Mouse (Mus musculus) hindbrain, embryonic 14.5 days (tissue): ENCODE results near the gene Pabpc6. TPM values are rescaled to one million over a fixed set of nuclear protein-coding genes. Genes with fewer than 3 reads are reported as not detected.
A peak's percentile ranks its signal among the peaks of the same experiment; 100 is the strongest.

Experiments
- ATAC-seq: fragments of 200-750 bp; cut with Nextera tagmentation; 2 replicates; pipeline ENCODE4 v1.8.0; 2017; ENCODE audit warnings: moderate number of reproducible peaks, mild to moderate bottlenecking, moderate TSS enrichment, moderate library complexity; ENCODE audit not compliant: low FRiP score
- DNase-seq: peaks from one replicate; pipeline ENCODE4 v3.0.0-alpha.2; 2015; ENCODE audit warnings: low spot score
- H3K27ac ChIP-seq: fragments of 300-500 bp; sonication (generic); 2 replicates; pipeline ENCODE4 v1.5.1; 2014; ENCODE audit warnings: mild to moderate bottlenecking, moderate library complexity
- H3K27me3 ChIP-seq: fragments of 300-500 bp; sonication (generic); 2 replicates; pipeline ENCODE4 v1.6.1; 2014; ENCODE audit warnings: mild to moderate bottlenecking, low read length, mixed read lengths; ENCODE audit not compliant: control insufficient read depth, insufficient read depth
- H3K36me3 ChIP-seq: fragments of 300-500 bp; sonication (generic); replicated peaks from 2 replicates; pipeline ENCODE4 v1.6.1; 2014; ENCODE audit not compliant: control insufficient read depth, insufficient read depth
- H3K4me1 ChIP-seq: fragments of 300-500 bp; sonication (generic); replicated peaks from 2 replicates; pipeline ENCODE4 v1.6.1; 2014; ENCODE audit warnings: antibody characterized with exemption, low read length, mixed read lengths; ENCODE audit not compliant: control insufficient read depth, insufficient read depth
- H3K4me2 ChIP-seq: fragments of 300-500 bp; sonication (generic); replicated peaks from 2 replicates; pipeline ENCODE4 v1.6.1; 2014; ENCODE audit warnings: mild to moderate bottlenecking, moderate library complexity
- H3K4me3 ChIP-seq: fragments of 300-500 bp; sonication (generic); replicated peaks from 2 replicates; pipeline ENCODE4 v1.5.1; 2014; ENCODE audit warnings: mild to moderate bottlenecking, low read length
- H3K9ac ChIP-seq: fragments of 300-500 bp; sonication (generic); 2 replicates; pipeline ENCODE4 v1.6.1; 2014
- H3K9me3 ChIP-seq: fragments of 300-500 bp; sonication (generic); 2 replicates; pipeline ENCODE4 v1.6.1; 2016; ENCODE audit warnings: low read length; ENCODE audit not compliant: control insufficient read depth
- WGBS: fragments of 180-500 bp; shearing (Covaris S2); extraction: QIAGEN DNeasy Blood & Tissue Kit; methylation state at CpG from one replicate; pipeline ENCODE4 v1.1.7; 2014; 5-methylcytosine and 5-hydroxymethylcytosine counted together
- polyA plus RNA-seq: library from polyadenylated mRNA; unstranded; fragments of >200 nt; fragmentation: Nextera tagmentation; extraction: Ambion mirVana; gene quantifications from 2 replicates; pipeline ENCODE4 v1.2.1, GENCODE M21; 2014

Pabpc6 gene
- not detected in 2 replicates for polyA plus RNA-seq

DNA sequence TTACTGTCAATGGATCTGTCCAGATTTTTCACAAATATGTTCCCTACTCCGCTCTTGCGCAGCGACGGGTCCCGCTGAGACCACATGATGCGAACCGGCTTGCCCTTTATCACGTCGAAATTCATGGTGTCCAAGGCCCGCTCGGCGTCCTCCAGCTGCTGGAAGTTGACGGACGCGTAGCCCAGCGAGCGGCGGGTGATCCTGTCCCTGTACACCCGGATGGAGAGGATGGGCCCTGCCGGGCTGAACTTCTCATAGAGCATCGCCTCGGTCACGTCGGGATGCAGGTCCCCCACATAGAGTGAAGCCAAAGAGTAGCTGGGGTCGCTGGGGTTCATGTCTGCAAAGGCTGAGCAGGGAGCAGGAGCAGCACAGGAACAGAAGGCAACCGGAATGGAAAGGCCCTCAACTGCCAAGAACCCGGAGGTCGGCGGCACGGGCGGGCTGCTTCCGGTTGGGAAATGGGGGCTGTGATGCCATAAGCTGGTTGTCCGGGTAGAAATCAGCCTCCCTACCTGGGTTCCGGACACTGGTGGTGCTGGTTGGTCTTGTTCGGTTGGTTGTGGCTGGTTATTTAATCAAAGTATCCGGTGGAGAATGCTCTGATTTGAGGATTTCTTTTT is at the start of gene Pabpc6:
Gene Pabpc6, minus strand, starts transcription at position 435 of the 623 bp plus-strand sequence.
- no peak within 1 kb of the TSS for H3K9ac ChIP-seq
- no peak within 1 kb of the TSS for H3K4me2 ChIP-seq
- H3K36me3 ChIP-seq = no peaks in the 10 kb centered on the region
- no peaks in the 10 kb centered on the region for H3K4me1 ChIP-seq
- WGBS = 95% methylated on average over 36 of the region's 36 CpGs
- peaks cover 7% of the 10 kb centered on the region; the same call in 1 of the 2 replicates for H3K9me3 ChIP-seq
- H3K4me3 ChIP-seq = no peak within 1 kb of the TSS
- DNase-seq (no peak), ATAC-seq (no peak)
- H3K27ac ChIP-seq = no peak within 1 kb of the TSS
- H3K27me3 ChIP-seq = no peaks in the 10 kb centered on the region

DNA sequence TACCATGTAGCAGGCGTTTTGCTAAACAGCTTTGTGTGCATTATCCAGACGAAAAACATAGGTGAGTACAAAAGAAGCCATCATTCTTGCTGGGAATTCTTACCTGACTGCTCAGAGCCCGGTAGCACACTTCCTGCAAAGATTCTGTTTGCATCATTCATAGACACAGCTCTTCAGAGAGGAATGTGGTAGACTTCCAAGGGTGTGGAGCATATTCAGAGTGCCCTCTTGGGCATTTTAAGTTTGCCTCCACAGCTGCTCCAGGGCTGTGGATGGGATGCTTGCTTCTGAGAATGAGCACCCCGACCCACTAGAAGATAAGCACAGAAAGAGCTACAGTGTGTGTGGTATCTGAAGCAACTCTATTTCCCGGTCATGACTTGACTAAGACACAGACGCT is 41.4 kb upstream of the Pabpc6 start:
- ATAC-seq (no peak), DNase-seq (no peak)
- H3K9ac ChIP-seq = no peak overlapping the region
- H3K4me3 ChIP-seq = no peak overlapping the region
- H3K27ac ChIP-seq = no peak overlapping the region
- peaks cover 9% of the 10 kb centered on the region; the same call in 1 of the 2 replicates for H3K9me3 ChIP-seq
- no peak overlapping the region for H3K4me2 ChIP-seq
- H3K36me3 ChIP-seq = no peaks in the 10 kb centered on the region
- WGBS = 85% methylated on average over 6 of the region's 6 CpGs
- H3K27me3 ChIP-seq = no peaks in the 10 kb centered on the region
- H3K4me1 ChIP-seq = no peaks in the 10 kb centered on the region

DNA sequence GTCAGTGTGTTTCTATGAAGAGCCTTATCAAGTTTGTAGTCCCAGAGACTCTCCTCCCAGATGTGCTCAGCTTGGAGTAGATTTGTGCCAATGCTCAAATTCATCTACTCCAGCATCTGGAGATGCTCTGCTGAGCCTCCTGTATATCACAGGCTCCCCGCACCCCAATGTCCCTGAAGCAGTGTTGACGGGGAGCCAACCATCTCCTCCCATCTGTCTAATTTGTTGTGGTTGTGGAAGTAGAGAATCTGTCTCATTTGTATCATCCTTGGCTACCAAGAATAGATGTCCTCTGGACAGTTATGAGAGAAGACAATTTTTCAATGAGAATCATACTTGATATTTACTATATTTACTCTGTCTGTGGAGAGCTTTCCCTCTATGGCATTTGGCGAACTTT is 39.4 kb upstream of the Pabpc6 start:
- H3K36me3 ChIP-seq = no peaks in the 10 kb centered on the region
- 86% methylated on average over 3 of the region's 3 CpGs for WGBS
- H3K4me2 ChIP-seq = no peak overlapping the region
- DNase-seq = no peak
- H3K9ac ChIP-seq = no peak overlapping the region
- no peaks in the 10 kb centered on the region for H3K27me3 ChIP-seq
- no peak overlapping the region for H3K4me3 ChIP-seq
- no peak for ATAC-seq
- no peaks in the 10 kb centered on the region for H3K9me3 ChIP-seq
- no peaks in the 10 kb centered on the region for H3K4me1 ChIP-seq
- H3K27ac ChIP-seq = no peak overlapping the region

DNA sequence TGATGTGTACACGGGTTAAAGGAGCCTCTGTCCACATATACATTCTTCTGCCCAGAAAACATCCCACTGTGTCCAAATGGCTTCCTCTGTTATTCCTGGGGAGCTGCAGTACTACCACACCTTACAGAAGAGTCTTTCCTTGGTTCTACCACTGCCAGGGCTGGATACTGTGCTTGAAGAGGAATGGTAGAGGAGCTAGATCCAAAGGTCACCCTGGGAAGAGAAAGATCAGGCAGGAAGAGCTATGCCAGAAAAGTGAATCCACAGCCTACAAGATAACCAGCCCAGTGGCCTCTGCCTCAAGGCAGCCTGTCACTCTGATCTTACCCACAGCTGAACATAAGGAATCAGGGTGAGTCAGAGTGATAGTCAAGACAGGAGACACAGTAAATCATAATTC is 37.8 kb upstream of the Pabpc6 start:
- H3K4me3 ChIP-seq = no peak overlapping the region
- H3K4me1 ChIP-seq = no peaks in the 10 kb centered on the region
- peaks cover 6% of the 10 kb centered on the region; the same call in 1 of the 2 replicates for H3K9me3 ChIP-seq
- no peak for DNase-seq
- no peaks in the 10 kb centered on the region for H3K36me3 ChIP-seq
- H3K9ac ChIP-seq = no peak overlapping the region
- no peaks in the 10 kb centered on the region for H3K27me3 ChIP-seq
- no peak overlapping the region for H3K4me2 ChIP-seq
- ATAC-seq = no peak
- WGBS = 90% methylated on average over 1 of the region's 1 CpGs
- no peak overlapping the region for H3K27ac ChIP-seq

DNA sequence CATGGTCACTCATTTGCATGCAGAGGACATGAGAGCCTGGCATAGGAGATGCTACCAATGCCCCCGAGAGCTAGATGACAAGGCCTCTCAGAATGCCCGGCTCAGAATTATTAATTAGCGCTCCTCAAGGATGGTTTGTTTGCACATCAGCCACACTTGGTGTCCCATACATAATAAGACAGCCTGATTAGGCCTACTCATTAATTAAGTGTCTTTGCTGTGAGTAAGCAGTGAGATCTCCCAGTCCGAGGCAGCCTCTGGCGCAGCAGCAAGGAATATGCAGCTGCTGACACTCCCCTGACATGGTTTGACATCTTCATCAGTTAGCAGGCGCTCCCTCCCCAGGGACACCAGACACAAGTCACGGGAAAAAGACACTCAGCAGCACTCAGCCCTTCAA is 28.2 kb upstream of the Pabpc6 start:
- no peaks in the 10 kb centered on the region for H3K9me3 ChIP-seq
- WGBS = 23% methylated on average over 7 of the region's 7 CpGs
- no peaks in the 10 kb centered on the region for H3K36me3 ChIP-seq
- H3K4me1 ChIP-seq = peaks cover 4% of the 10 kb centered on the region; the same call in 1 of the 2 replicates
- H3K9ac ChIP-seq = no peak overlapping the region
- no peak overlapping the region for H3K4me2 ChIP-seq
- no peak for DNase-seq
- H3K4me3 ChIP-seq = no peak overlapping the region
- H3K27me3 ChIP-seq = no peaks in the 10 kb centered on the region
- ATAC-seq = peak; percentile 73; the same call in 1 of the 2 replicates
- no peak overlapping the region for H3K27ac ChIP-seq

DNA sequence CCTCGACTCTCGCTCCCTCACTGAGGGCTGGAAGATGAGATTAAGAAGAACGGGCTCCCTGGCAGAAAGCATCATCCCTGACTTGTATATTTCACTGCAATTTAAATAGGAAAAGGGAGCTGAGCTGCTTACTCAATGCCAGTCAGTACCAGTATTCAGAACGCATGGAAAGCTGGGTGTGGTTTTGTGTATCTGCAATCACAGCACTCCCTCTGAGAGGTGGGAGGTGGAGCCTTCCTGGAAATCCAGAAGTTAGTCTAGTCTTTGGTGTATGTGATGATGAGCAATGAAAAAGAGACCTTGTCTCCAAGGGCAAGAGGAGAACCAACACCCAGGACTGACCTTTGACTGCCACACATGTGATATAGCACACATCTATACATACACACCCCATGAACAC is 21.7 kb upstream of the Pabpc6 start:
- H3K36me3 ChIP-seq = no peaks in the 10 kb centered on the region
- H3K9ac ChIP-seq = no peak overlapping the region
- H3K27me3 ChIP-seq = no peaks in the 10 kb centered on the region
- no peak overlapping the region for H3K27ac ChIP-seq
- no peak overlapping the region for H3K4me3 ChIP-seq
- no peak overlapping the region for H3K4me2 ChIP-seq
- no peaks in the 10 kb centered on the region for H3K4me1 ChIP-seq
- DNase-seq (no peak), ATAC-seq (no peak)
- 78% methylated on average over 4 of the region's 4 CpGs for WGBS
- no peaks in the 10 kb centered on the region for H3K9me3 ChIP-seq

DNA sequence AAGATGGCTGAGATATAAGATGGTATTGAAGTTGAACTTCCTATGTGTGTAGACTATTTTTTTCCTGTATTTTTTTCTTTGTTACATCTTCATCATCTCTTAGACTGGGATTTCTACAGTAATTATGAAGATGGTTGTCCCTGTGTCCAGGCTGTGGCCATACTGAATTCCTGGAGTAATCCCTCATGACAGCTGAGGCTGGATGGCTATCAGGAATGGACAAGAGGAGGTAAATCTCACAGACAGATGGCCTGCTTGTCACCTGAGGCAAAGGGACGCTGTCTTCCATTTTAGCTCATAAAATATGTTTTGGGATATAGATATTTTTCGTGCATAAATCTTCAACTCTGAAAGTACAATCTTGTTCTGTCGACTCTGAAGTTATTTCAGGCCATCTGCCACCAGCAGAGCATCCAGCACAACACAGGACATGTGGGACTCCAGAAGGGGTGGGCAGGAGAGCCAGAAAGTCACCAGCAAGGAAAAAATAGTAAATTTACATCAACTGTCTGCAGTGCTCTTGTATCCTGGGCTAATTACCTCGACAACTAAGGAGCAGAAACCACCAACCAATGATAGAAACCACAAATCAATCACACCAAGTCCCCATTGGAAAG is 14.1 kb upstream of the Pabpc6 start:
- Histone ChIP-seq H3K27me3 (no peaks in the 10 kb centered on the region), H3K36me3 (no peaks in the 10 kb centered on the region), H3K4me3 (no peak overlapping the region), H3K9ac (no peak overlapping the region), H3K27ac (no peak overlapping the region), H3K9me3 (no peaks in the 10 kb centered on the region), H3K4me1 (peaks cover 9% of the 10 kb centered on the region), H3K4me2 (no peak overlapping the region)
- whole genome bisulfite sequencing = 75% methylated on average over 4 of the region's 4 CpGs
- ATAC-seq = no peak
- DNase-seq = no peak

DNA sequence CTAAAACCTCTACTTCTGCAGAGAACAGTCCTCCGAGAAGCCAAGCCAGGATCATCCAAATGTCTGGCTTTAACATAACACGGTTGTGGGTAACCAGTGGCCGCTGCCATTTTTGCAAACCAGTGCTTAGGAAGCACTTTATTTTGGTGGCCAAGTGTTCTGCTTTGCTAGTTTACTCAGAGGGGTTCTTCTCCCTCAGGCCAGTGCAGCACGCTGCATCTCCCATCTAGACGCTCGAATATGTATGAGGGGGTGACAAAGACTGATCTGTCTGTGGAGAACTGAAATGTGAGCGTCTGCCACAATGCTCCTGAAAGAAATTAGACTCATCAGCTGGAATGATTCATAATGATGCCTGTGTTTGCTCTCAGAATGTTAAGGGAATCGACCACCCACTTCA is 11.2 kb upstream of the Pabpc6 start:
- H3K9me3 ChIP-seq = no peaks in the 10 kb centered on the region
- no peaks in the 10 kb centered on the region for H3K27me3 ChIP-seq
- DNase-seq (peak; percentile 38), ATAC-seq (no peak)
- peak overlapping the region; percentile 47; the same call in 1 of the 2 replicates for H3K27ac ChIP-seq
- no peak overlapping the region for H3K4me3 ChIP-seq
- no peak overlapping the region for H3K9ac ChIP-seq
- WGBS = 36% methylated on average over 8 of the region's 8 CpGs
- peaks cover 9% of the 10 kb centered on the region for H3K4me1 ChIP-seq
- H3K4me2 ChIP-seq = no peak overlapping the region
- H3K36me3 ChIP-seq = no peaks in the 10 kb centered on the region

DNA sequence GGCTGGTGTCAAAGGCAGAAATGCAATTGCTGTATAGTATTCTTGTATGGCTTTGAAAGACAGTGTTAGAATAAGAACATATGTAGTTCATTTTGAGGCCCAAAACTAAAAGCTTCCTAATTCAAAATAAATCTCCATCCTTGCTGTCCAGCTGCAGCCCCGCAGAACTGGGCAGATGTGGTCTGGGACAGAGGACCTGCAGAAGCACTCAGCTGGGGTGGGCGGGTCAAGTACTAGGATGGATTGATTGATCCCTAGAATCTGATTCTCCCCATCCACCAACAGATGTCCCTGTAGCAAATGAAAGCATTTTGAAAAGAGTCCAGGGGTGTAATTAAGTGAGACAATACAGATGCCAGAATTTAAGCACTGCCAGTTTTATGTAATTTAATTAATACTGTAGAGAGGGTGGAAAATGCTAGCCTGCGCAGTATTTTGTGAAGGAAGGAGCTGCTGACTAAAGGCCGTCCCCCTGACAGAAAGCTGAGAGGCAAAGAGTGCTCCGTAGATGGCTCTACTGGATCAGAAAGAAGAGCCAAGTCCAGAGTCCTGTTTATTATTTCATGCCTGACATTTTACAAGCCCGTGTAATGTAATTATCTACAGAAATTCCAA is 5.8 kb upstream of the Pabpc6 start:
- H3K27me3 ChIP-seq = no peaks in the 10 kb centered on the region
- DNase-seq (no peak), ATAC-seq (no peak)
- no peak overlapping the region for H3K9ac ChIP-seq
- no peaks in the 10 kb centered on the region for H3K9me3 ChIP-seq
- no peaks in the 10 kb centered on the region for H3K36me3 ChIP-seq
- H3K4me3 ChIP-seq = no peak overlapping the region
- no peak overlapping the region; the same call in 1 of the 2 replicates for H3K27ac ChIP-seq
- 51% methylated on average over 6 of the region's 6 CpGs for WGBS
- no peak overlapping the region for H3K4me2 ChIP-seq
- 0 out of 2 replicates have a peak, but pooled peaks cover 6% of the 10 kb centered on the region for H3K4me1 ChIP-seq
